Mouse (Mus musculus) midbrain, embryonic 15.5 days (tissue): ENCODE data around the gene Katnal1. TPM values are rescaled to one million over a fixed set of nuclear protein-coding genes. Genes with fewer than 3 reads are reported as not detected.

ENCODE experiments used
- ATAC-seq: fragments of 200-750 bp; cut with Nextera tagmentation; replicated peaks from 2 replicates; pipeline ENCODE4 v1.8.0; 2017; ENCODE audit warnings: moderate TSS enrichment
- H3K27ac ChIP-seq: fragments of 300-500 bp; sonication (generic); 2 replicates; pipeline ENCODE4 v1.5.1; 2015; ENCODE audit warnings: mild to moderate bottlenecking, inconsistent platforms
- H3K27me3 ChIP-seq: fragments of 300-500 bp; sonication (generic); replicated peaks from 2 replicates; pipeline ENCODE4 v1.6.1; 2015; ENCODE audit warnings: inconsistent platforms
- H3K36me3 ChIP-seq: fragments of 300-500 bp; sonication (generic); replicated peaks from 2 replicates; pipeline ENCODE4 v1.6.1; 2015; ENCODE audit warnings: inconsistent platforms
- H3K4me1 ChIP-seq: fragments of 300-500 bp; sonication (generic); 2 replicates; pipeline ENCODE4 v1.6.1; 2015; ENCODE audit warnings: inconsistent platforms
- H3K4me2 ChIP-seq: fragments of 300-500 bp; sonication (generic); 2 replicates; pipeline ENCODE4 v1.6.1; 2015; ENCODE audit warnings: inconsistent platforms, mild to moderate bottlenecking, moderate library complexity
- H3K4me3 ChIP-seq: fragments of 300-500 bp; sonication (generic); 2 replicates; pipeline ENCODE4 v1.5.1; 2015; ENCODE audit warnings: mild to moderate bottlenecking, inconsistent platforms
- H3K9ac ChIP-seq: fragments of 300-500 bp; sonication (generic); 2 replicates; pipeline ENCODE4 v1.6.1; 2015; ENCODE audit warnings: mild to moderate bottlenecking, inconsistent platforms
- H3K9me3 ChIP-seq: fragments of 300-500 bp; sonication (generic); 2 replicates; pipeline ENCODE4 v1.6.1; 2016; ENCODE audit warnings: inconsistent platforms
- WGBS: fragments of 180-500 bp; shearing (Covaris S2); methylation state at CpG from one replicate; pipeline ENCODE4 v1.1.7; 2015; ENCODE audit warnings: mixed read lengths; 5-methylcytosine and 5-hydroxymethylcytosine counted together
- polyA plus RNA-seq: library from polyadenylated mRNA; unstranded; fragments of >200 nt; fragmentation: Nextera tagmentation; extraction: Ambion mirVana; gene quantifications from 2 replicates; pipeline ENCODE4 v1.2.1, GENCODE M21; 2015

Katnal1 gene
- polyA plus RNA-seq, 1 experiment from 2014 or later = 42.7 TPM

DNA sequence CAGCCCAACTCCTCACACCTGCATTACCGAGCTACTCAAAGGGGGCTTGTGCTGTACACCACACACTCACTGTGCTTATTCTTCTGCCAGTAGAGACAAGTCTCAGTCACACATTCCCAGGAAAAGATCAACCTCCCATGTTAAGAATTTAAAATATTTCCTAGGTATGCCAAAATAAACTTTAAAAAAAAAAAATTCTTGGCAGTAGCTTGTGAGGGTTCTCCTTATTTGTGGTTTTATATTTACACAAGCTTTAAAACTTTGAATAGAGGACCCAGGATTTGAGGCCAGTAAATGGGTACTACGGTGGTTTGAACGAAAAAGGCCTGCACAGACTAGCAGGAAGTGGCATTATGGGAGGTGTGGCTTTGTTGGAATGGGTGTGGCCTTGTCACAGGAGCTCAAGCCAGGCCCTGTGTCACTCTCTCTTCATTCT is 7.4 kb upstream of the Katnal1 start:
- Histone ChIP-seq H3K9ac (no peak overlapping the region), H3K36me3 (no peaks in the 10 kb centered on the region), H3K4me2 (no peak overlapping the region), H3K27me3 (no peaks in the 10 kb centered on the region), H3K9me3 (no peaks in the 10 kb centered on the region), H3K4me3 (no peak overlapping the region), H3K27ac (no peak overlapping the region), H3K4me1 (no peaks in the 10 kb centered on the region)
- no peak for ATAC-seq
- WGBS = 87% methylated on average over 3 of the region's 3 CpGs

DNA sequence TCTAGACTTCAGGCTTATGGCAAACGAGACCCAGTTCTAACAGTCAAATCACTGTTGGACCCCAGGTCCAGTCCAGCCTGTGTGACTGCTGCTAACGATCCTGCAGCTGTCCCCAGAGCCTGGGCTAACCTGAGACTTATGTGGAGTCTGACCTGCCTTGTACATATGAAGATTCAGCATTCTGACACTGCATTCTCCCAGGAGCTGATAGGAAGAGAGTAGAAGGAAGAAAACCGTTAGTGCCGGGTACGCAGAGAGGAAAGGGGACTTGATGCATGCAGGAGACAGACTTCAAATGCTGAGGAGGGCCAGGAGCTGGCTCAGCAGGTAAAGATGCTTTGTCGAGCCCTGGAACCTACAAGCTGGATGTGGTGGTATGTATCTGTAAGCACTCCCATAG is 6.8 kb upstream of the Katnal1 start:
- WGBS = 91% methylated on average over 6 of the region's 6 CpGs
- H3K4me2 ChIP-seq = no peak overlapping the region
- no peaks in the 10 kb centered on the region for H3K4me1 ChIP-seq
- no peak for ATAC-seq
- H3K27ac ChIP-seq = no peak overlapping the region
- no peak overlapping the region for H3K9ac ChIP-seq
- H3K36me3 ChIP-seq = no peaks in the 10 kb centered on the region
- no peaks in the 10 kb centered on the region for H3K27me3 ChIP-seq
- no peaks in the 10 kb centered on the region for H3K9me3 ChIP-seq
- no peak overlapping the region for H3K4me3 ChIP-seq

DNA sequence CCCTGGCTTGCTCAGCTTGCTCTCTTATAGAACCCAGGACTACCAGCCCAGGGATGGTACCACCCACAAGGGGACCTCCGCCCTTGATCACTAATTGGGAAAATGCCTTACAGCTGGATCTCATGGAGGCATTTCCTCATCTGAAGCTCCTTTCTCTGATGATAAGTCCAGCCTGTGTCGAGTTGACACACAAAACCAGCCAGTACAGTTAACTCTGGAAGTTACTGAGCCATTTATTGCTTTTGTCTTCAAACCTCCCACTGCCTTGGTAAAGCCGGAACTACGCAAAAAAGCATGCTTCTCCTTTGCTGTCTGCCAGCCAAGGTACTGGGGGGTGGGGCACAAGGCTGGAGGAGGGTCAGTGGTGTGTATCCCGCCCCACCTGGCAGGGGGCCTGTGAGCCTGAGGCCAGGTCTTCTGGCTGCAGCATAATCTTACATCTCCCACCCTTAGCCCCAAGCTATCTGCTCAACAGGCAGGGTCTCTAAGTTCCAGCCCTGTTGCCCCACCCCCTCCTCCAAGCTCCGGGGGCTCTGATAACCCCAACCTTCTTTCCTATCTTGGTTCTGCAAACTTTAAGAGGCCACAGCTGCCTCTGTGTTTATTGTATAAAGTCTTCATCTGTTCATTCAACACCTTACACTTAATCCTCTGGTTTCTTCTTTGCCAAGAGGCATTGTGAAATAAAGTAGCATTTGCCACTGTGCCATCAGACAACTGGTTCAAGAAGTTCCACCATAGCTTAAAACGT is 6.1 kb upstream of the Katnal1 start:
- Histone ChIP-seq H3K9ac (no peak overlapping the region), H3K36me3 (no peaks in the 10 kb centered on the region), H3K4me3 (no peak overlapping the region), H3K4me1 (no peaks in the 10 kb centered on the region), H3K27me3 (no peaks in the 10 kb centered on the region), H3K4me2 (no peak overlapping the region), H3K27ac (no peak overlapping the region), H3K9me3 (no peaks in the 10 kb centered on the region)
- ATAC-seq = no peak
- WGBS = 60% methylated on average over 7 of the region's 7 CpGs

DNA sequence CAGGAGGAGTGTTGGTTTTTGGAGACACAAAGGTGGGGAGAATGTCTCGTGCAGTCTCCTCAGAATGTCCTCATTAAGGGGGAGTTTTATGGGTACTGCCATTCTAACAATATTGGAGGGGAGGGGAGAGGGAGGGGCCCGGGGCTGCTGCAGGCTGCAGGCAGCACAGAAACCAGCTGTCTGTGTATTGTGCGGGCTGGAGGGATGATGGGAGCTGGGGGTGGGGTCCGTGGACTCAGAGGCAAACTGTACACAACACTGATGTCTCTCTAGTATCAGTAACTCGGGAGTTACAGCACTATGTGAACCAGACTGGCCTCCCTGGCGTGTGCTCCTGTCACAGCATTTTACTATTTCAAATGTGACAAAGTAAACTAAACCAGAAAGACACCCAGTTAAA is 5.3 kb upstream of the Katnal1 start:
- Histone ChIP-seq H3K27ac (no peak overlapping the region), H3K36me3 (no peaks in the 10 kb centered on the region), H3K4me1 (no peaks in the 10 kb centered on the region), H3K4me2 (no peak overlapping the region), H3K9ac (no peak overlapping the region), H3K9me3 (no peaks in the 10 kb centered on the region), H3K4me3 (no peak overlapping the region), H3K27me3 (no peaks in the 10 kb centered on the region)
- no peak for ATAC-seq
- WGBS = 57% methylated on average over 6 of the region's 6 CpGs

DNA sequence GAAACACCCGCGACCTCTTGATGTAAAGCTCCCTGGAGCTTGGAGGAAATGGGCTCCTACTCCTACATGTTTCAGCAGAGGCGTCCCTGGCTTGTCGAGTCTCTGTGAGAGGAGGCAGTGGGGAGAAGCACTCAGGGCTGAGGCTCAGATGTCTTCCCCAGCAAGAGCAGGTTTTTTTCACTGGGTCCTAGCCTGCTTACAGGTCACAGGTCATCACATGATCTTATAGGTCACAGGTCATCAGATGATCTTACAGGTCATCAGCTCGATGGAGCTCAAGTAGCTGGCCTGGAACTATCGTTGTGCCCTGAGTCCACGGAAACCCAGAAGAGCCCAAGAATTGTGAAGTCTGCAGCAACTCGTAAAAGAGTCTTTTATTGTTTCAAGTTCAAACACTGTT is 4.6 kb upstream of the Katnal1 start:
- ATAC-seq = no peak
- H3K4me1 ChIP-seq = peaks cover 4% of the 10 kb centered on the region
- H3K9me3 ChIP-seq = no peaks in the 10 kb centered on the region
- WGBS = 80% methylated on average over 8 of the region's 8 CpGs
- H3K9ac ChIP-seq = no peak overlapping the region
- H3K4me3 ChIP-seq = no peak overlapping the region
- H3K36me3 ChIP-seq = no peaks in the 10 kb centered on the region
- H3K27ac ChIP-seq = no peak overlapping the region
- H3K4me2 ChIP-seq = no peak overlapping the region
- H3K27me3 ChIP-seq = no peaks in the 10 kb centered on the region

DNA sequence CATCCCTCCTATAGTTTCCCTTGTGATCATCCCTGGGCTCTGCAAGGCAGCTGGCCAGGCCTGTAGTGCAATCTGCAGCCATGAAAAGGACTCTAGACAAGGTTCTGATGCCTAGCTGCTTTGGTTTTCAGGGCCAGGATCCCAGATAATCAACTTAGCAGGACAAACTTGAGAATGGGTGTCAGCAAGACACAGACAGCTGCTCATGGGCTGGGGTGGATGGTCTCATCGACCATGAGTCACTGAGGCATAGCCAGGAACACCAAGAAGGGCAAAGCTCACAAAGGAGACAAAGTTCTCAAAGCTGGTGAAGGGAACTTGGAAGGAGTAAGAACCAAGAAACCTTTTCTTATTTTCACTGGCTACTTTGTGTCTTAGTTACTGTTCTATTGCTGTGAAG is 2.2 kb upstream of the Katnal1 start:
- Histone ChIP-seq H3K9ac (no peak overlapping the region), H3K27me3 (no peaks in the 10 kb centered on the region), H3K9me3 (no peaks in the 10 kb centered on the region), H3K36me3 (0 out of 2 replicates have a peak, but pooled peaks cover 3% of the 10 kb centered on the region), H3K4me1 (peaks cover 18% of the 10 kb centered on the region), H3K27ac (no peak overlapping the region), H3K4me3 (no peak overlapping the region), H3K4me2 (no peak overlapping the region)
- WGBS = 83% methylated on average over 1 of the region's 1 CpGs
- ATAC-seq = no peak

DNA sequence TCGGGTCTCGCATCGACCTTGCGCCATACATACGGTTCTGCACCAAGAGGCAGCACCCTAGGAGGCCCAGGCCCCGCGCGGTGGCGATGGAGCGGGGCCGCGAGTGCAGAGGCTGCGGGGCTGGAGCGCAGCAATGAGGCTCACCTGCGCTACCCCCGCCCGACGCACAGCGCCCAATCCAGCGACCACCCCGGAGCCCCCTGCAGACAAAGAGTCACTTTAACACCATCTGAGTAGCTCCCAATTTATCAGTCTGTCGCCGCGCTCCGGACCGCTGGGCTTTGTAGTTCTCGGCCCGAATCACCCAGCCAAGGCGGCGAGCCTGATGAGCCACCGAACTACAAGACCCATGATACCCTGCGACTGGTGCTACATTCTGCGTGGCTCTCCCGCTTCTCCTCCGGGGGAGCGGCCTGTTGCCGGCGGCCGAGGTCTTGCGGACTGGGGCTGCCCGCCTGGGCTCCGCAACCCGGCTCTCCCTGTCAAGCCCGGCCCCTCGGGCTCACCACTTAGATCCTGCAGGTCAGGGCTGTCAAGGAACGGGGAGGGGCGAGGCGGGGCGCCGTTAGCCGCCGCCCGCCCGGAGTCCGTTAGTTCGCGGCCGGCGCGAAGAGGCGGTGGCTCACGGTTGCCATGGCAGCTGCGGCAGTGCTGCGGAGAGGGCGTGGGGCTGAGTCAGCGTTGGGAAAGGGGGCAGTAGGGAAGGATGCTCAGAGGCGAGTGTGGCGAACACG is 571 bp downstream of the Katnal1 start:
- H3K9ac ChIP-seq = peak overlapping the region; percentile 72
- ATAC-seq = peak; percentile 99
- under 1% methylated on average over 69 of the region's 69 CpGs for WGBS
- peak overlapping the region; percentile 68 for H3K4me3 ChIP-seq
- no peaks in the 10 kb centered on the region for H3K27me3 ChIP-seq
- H3K27ac ChIP-seq = peak overlapping the region; percentile 97
- no peaks in the 10 kb centered on the region for H3K9me3 ChIP-seq
- peaks cover 18% of the 10 kb centered on the region for H3K4me1 ChIP-seq
- 0 out of 2 replicates have a peak, but pooled peaks cover 8% of the 10 kb centered on the region for H3K36me3 ChIP-seq
- peak overlapping the region; percentile 65 for H3K4me2 ChIP-seq

DNA sequence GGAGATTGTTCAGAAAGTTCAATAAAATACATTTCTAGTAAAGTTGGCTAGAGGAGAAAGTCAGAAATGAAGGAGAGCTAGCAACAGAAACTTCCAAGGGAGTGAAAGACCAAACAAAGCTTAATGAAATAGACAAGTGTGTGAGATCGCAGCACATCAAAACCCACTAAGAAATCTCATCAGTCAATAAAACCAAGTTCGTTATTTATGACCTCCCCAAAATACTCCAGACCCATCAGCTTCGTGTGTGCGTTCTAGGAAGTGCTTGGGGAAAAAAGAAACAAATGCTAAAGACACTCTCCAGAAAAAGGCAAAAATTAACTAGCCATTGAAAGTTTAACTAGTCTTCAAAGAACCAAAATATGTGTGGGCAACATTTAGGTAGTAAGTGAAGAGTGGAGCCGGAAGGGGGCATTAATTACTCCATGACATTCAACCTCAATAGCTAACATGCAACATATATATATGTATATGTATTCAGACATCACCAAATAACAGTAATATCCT is 1.4 kb downstream of the Katnal1 start:
- Histone ChIP-seq H3K27me3 (no peaks in the 10 kb centered on the region), H3K9me3 (no peaks in the 10 kb centered on the region), H3K4me1 (peaks cover 18% of the 10 kb centered on the region), H3K4me2 (peak overlapping the region; percentile 65), H3K4me3 (peak overlapping the region; percentile 68), H3K36me3 (0 out of 2 replicates have a peak, but pooled peaks cover 8% of the 10 kb centered on the region), H3K9ac (peak overlapping the region; percentile 72), H3K27ac (peak overlapping the region; percentile 97)
- 40% methylated on average over 5 of the region's 5 CpGs for WGBS
- no peak for ATAC-seq

DNA sequence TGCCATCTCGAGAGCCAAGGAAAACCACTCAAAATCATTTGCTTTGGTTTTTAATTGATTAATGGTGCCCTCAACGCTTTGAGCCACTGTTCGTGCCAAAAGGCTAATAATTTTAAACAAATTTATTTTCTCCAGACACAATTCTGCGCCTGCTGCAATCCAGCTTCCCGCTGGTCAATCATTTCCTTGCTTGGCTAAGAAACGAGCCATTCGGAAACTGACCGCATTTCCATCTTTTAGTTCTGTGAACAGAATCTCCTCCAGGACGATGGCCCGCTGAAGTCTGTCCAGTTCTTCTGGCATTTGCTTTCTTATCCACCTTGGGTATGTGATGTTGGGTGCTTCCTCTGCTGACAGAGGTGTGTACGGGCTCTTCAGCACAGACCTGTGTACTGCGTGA is 4.5 kb downstream of the Katnal1 start:
- no peak overlapping the region for H3K9ac ChIP-seq
- ATAC-seq = no peak
- 95% methylated on average over 12 of the region's 12 CpGs for WGBS

DNA sequence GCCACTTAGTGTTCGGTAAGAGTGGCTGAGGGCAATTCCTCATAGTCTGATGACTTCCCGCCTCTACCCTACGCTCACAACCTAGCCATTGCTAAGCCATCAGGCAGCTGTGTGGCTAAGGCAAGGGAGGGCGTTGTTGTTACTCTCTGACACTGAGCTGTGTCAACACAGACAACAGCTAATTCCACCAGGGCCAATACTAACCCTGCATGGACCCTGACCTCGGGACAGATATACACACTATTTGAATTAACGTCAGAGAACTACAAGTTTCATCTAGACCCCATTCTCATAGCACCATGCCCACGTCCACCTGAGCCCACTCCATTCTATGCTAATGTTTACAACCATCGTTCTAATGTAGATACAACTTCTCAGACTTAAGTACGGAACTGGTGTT is 5.1 kb downstream of the Katnal1 start:
- 92% methylated on average over 9 of the region's 9 CpGs for whole genome bisulfite sequencing
- no peaks in the 10 kb centered on the region for H3K27me3 ChIP-seq
- ATAC-seq = no peak
- peaks cover 17% of the 10 kb centered on the region for H3K36me3 ChIP-seq
- peaks cover 15% of the 10 kb centered on the region for H3K4me1 ChIP-seq
- H3K4me2 ChIP-seq = no peak overlapping the region
- H3K27ac ChIP-seq = no peak overlapping the region
- no peaks in the 10 kb centered on the region for H3K9me3 ChIP-seq
- no peak overlapping the region for H3K4me3 ChIP-seq
- H3K9ac ChIP-seq = no peak overlapping the region

More for the DNA sequence above, 4.5 kb downstream of the Katnal1 start:
- Histone ChIP-seq H3K27ac (no peak overlapping the region), H3K4me2 (no peak overlapping the region), H3K4me3 (no peak overlapping the region), H3K27me3 (no peaks in the 10 kb centered on the region), H3K9me3 (no peaks in the 10 kb centered on the region), H3K4me1 (peaks cover 18% of the 10 kb centered on the region), H3K36me3 (peaks cover 12% of the 10 kb centered on the region; the same call in 1 of the 2 replicates)

DNA sequence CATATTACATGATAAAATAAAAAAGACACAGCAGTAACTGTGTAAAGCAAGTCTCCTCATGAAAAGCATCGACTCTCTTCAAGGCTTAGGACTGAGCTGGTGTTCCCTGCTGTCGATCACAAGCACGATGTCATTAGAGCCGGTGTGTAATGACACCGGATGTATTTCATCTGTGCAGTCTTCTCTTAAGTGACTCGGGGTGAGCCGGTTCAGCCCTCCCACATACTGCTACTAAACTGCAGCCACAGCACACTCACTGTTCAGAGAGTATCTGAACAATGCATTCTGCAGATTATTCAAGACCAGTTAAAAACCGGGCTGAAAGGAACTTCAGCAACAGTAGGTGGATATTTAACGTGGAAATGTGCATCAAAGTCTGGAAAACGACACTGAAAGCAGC is 5.7 kb downstream of the Katnal1 start:
- Histone ChIP-seq H3K9ac (no peak overlapping the region), H3K4me3 (no peak overlapping the region), H3K27ac (no peak overlapping the region), H3K4me2 (no peak overlapping the region), H3K4me1 (peaks cover 14% of the 10 kb centered on the region), H3K27me3 (no peaks in the 10 kb centered on the region), H3K9me3 (no peaks in the 10 kb centered on the region), H3K36me3 (peaks cover 23% of the 10 kb centered on the region)
- WGBS = 74% methylated on average over 10 of the region's 10 CpGs
- ATAC-seq = no peak

DNA sequence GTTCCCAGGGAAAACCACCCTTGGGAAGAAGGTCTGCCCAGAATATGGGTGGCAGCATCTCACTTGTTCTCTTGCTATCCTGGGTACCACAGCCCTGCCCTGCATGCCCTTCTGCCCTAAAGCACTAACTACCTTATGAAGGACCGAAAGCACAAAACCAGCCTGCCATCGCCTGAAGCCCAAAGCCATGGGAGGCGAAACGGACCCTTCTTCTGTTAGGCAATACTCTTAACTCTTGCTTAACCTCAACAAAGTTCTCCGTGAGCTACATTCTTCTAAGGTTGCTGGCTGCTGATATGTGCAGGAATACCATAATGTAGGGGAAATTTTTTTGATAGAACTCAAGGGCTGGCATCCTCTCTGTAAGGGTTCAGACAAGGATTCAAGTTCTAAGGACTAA is 6.3 kb downstream of the Katnal1 start:
- 84% methylated on average over 5 of the region's 5 CpGs for WGBS
- ATAC-seq = no peak

More for the DNA sequence above, 6.3 kb downstream of the Katnal1 start:
- Histone ChIP-seq H3K9me3 (no peaks in the 10 kb centered on the region), H3K4me2 (no peak overlapping the region), H3K27ac (no peak overlapping the region), H3K9ac (no peak overlapping the region), H3K4me1 (peaks cover 14% of the 10 kb centered on the region), H3K4me3 (no peak overlapping the region), H3K27me3 (no peaks in the 10 kb centered on the region), H3K36me3 (peaks cover 29% of the 10 kb centered on the region)
